Comparison of ENCODE assay signal across 11 mouse cellular contexts in genomic region chr5:123125638-123126406, GRCm38 (mm10). TPM values are rescaled to one million over a fixed set of nuclear protein-coding genes. Genes with fewer than 3 reads are reported as not detected.
DNase-seq lines count a peak whose midpoint lies in the region; ATAC-seq and TF ChIP-seq lines count a peak whose summit lies in the region.
"Had no signal": no experiment of that assay in that cellular context is flagged by ENCODE, and none has a peak within 500 bp of the region (broad histone marks: within the 10 kb centered on the region; RNA-seq: fewer than 3 reads in every experiment).

No protein-coding gene starts in this region.

- TF ChIP-seq CTCF in thymus, adult 2 months (IDR thresholded peaks at IDR 0.05; ENCODE audit: borderline replicate concordance, control insufficient read depth, extremely low read depth, insufficient read depth, low read length, poor library complexity) = no peak

- H3K36me3 ChIP-seq in heart, embryonic 10.5 days = peaks cover 13% of the 10 kb centered on the region
- no peaks in the 10 kb centered on the region for H3K36me3 ChIP-seq in liver, embryonic 11.5 days (ENCODE audit: control insufficient read depth, insufficient read depth, low read length)
- H3K36me3 ChIP-seq in thymus, adult 2 months (ENCODE audit: control insufficient read depth, insufficient read depth, low read length) = no peaks in the 10 kb centered on the region
- peaks cover 55% of the 10 kb centered on the region for H3K36me3 ChIP-seq in hindbrain, embryonic 14.5 days (replicated peaks; ENCODE audit: control insufficient read depth, insufficient read depth)

- no peaks in the 10 kb centered on the region for H3K27me3 ChIP-seq in heart, embryonic 10.5 days (ENCODE audit: insufficient read depth, poor library complexity, severe bottlenecking)
- no peaks in the 10 kb centered on the region for H3K27me3 ChIP-seq in liver, embryonic 11.5 days (replicated peaks; ENCODE audit: control insufficient read depth, insufficient read depth, low read length)
- H3K27me3 ChIP-seq in thymus, adult 2 months (ENCODE audit: control insufficient read depth, insufficient read depth, low read length) = no peaks in the 10 kb centered on the region
- H3K27me3 ChIP-seq in hindbrain, embryonic 14.5 days (ENCODE audit: control insufficient read depth, insufficient read depth, low read length) = no peaks in the 10 kb centered on the region
- H3K27me3 ChIP-seq: limb, embryonic 15.5 days had no signal

- WGBS in heart, embryonic 10.5 days = 75% methylated on average over 18 of the region's 18 CpGs
- WGBS in liver, embryonic 11.5 days = 44% methylated on average over 18 of the region's 18 CpGs
- 18% methylated on average over 18 of the region's 18 CpGs for WGBS in thymus, adult 2 months
- WGBS in hindbrain, embryonic 14.5 days = 85% methylated on average over 18 of the region's 18 CpGs

- H3K9ac ChIP-seq in liver, embryonic 11.5 days (ENCODE audit: low read depth, low read length) = no peak overlapping the region
- no peak overlapping the region for H3K9ac ChIP-seq in hindbrain, embryonic 14.5 days
- H3K9ac ChIP-seq: limb, embryonic 15.5 days had no signal

- H3K4me1 ChIP-seq in heart, embryonic 10.5 days = peaks cover 20% of the 10 kb centered on the region; the same call in 1 of the 2 replicates
- H3K4me1 ChIP-seq in liver, embryonic 11.5 days (replicated peaks; ENCODE audit: control insufficient read depth, insufficient read depth, low read length) = peaks cover 24% of the 10 kb centered on the region
- peaks cover 41% of the 10 kb centered on the region for H3K4me1 ChIP-seq in thymus, adult 2 months (replicated peaks; ENCODE audit: control insufficient read depth, insufficient read depth, low read length)
- H3K4me1 ChIP-seq in hindbrain, embryonic 14.5 days (replicated peaks; ENCODE audit: control insufficient read depth, insufficient read depth, low read length) = no peaks in the 10 kb centered on the region; the same call in 1 of the 2 replicates

- DNase-seq in heart, adult 18-20 months = peak; percentile 43 to 60
- no peak for DNase-seq in heart, embryonic 10.5 days (ENCODE audit: low spot score)
- DNase-seq in liver, embryonic 11.5 days (ENCODE audit: low spot score) = no peak
- DNase-seq in thymus, adult 2 months = peak; percentile 72
- DNase-seq in layer of hippocampus, adult 8-10 months (ENCODE audit: low spot score in 2 of 2) = no peak
- no peak for DNase-seq in ovary, postnatal 10 days (ENCODE audit: low spot score)
- DNase-seq in hindbrain, embryonic 14.5 days (ENCODE audit: low spot score) = no peak

- no peak overlapping the region for H3K4me3 ChIP-seq in heart, embryonic 10.5 days
- no peak overlapping the region for H3K4me3 ChIP-seq in liver, embryonic 11.5 days (ENCODE audit: low read depth, low read length)
- no peak overlapping the region for H3K4me3 ChIP-seq in thymus, adult 2 months (ENCODE audit: control insufficient read depth, insufficient read depth, low read length)
- no peak overlapping the region for H3K4me3 ChIP-seq in hindbrain, embryonic 14.5 days (replicated peaks; ENCODE audit: low read length)
- H3K4me3 ChIP-seq: limb, embryonic 15.5 days had no signal

- peak overlapping the region; percentile 41 for H3K4me2 ChIP-seq in liver, embryonic 11.5 days
- H3K4me2 ChIP-seq in hindbrain, embryonic 14.5 days (replicated peaks) = no peak overlapping the region
- H3K4me2 ChIP-seq: limb, embryonic 15.5 days had no signal

- no peaks in the 10 kb centered on the region for H3K9me3 ChIP-seq in heart, embryonic 10.5 days
- no peaks in the 10 kb centered on the region for H3K9me3 ChIP-seq in liver, embryonic 11.5 days (ENCODE audit: control insufficient read depth, low read length)
- H3K9me3 ChIP-seq in hindbrain, embryonic 14.5 days (ENCODE audit: control insufficient read depth, low read length) = no peaks in the 10 kb centered on the region
- H3K9me3 ChIP-seq: limb, embryonic 15.5 days had no signal

- no peak for TF ChIP-seq POLR2A in thymus, adult 2 months (IDR thresholded peaks at IDR 0.05; ENCODE audit: control insufficient read depth, extremely low read depth, insufficient read depth, low read length, poor library complexity)

- H3K27ac ChIP-seq in heart, embryonic 10.5 days = no peak overlapping the region; the same call in 1 of the 2 replicates
- H3K27ac ChIP-seq in liver, embryonic 11.5 days (ENCODE audit: low read depth, low read length) = no peak overlapping the region
- H3K27ac ChIP-seq in thymus, adult 2 months (ENCODE audit: control insufficient read depth, insufficient read depth, low read length) = peak overlapping the region; percentile 37
- H3K27ac ChIP-seq in hindbrain, embryonic 14.5 days = no peak overlapping the region
- H3K27ac ChIP-seq: limb, embryonic 15.5 days had no signal

- ATAC-seq in common myeloid progenitor, adult 5-6 weeks (replicated peaks; ENCODE audit: low read depth, poor library complexity, severe bottlenecking) = peak; percentile 30; the same call in 1 of the 2 replicates
- 0 out of 2 replicates have a peak, but pooled peaks have one; percentile 29 for ATAC-seq in liver, embryonic 11.5 days (replicated peaks; ENCODE audit: low FRiP score)
- no peak for ATAC-seq in hindbrain, embryonic 14.5 days (ENCODE audit: low FRiP score)

RNA-seq across cellular contexts. Expression of gene Rhof, which starts 6.7 kb away (rescaled TPM):
- total RNA-seq in heart, adult 18-20 months (2021) = 1 to 10 TPM in 1 of 2 experiments, under 1 TPM in 1; 0.55 to 2.6 TPM
- polyA plus RNA-seq in heart, embryonic 10.5 days (2016; fragmentation: Nextera tagmentation; extraction: Ambion mirVana) = 1.5 and 1.7 TPM in 2 replicates
- 3.4 TPM in 2 replicates for total RNA-seq in common myeloid progenitor, adult 5-6 weeks (2017)
- 4.6 and 4.8 TPM in 2 replicates for polyA plus RNA-seq in liver, embryonic 11.5 days (2014; fragmentation: Nextera tagmentation; extraction: Ambion mirVana)
- 45.1 and 51.9 TPM in 2 replicates for polyA plus RNA-seq in thymus, adult 2 months (2012; rRNA removed)
- 10 to 100 TPM; 42.0 to 46.6 (median 45.3) TPM for total RNA-seq in layer of hippocampus, adult 8-10 months (2022)
- 13.0 and 17.5 TPM in 2 replicates for polyA plus RNA-seq in hindbrain, embryonic 14.5 days (2014; fragmentation: Nextera tagmentation; extraction: Ambion mirVana)

RNA-seq across cellular contexts. Expression of gene Setd1b, which starts 16.2 kb away (rescaled TPM):
- total RNA-seq in heart, adult 18-20 months (2021) = 10 to 100 TPM; 11.4 to 15.5 TPM
- polyA plus RNA-seq in heart, embryonic 10.5 days (2016; fragmentation: Nextera tagmentation; extraction: Ambion mirVana) = 5.4 and 9.8 TPM in 2 replicates
- total RNA-seq in common myeloid progenitor, adult 5-6 weeks (2017) = 6.3 and 7.7 TPM in 2 replicates
- polyA plus RNA-seq in liver, embryonic 11.5 days (2014; fragmentation: Nextera tagmentation; extraction: Ambion mirVana) = 7.9 and 9.6 TPM in 2 replicates
- 45.5 and 66.9 TPM in 2 replicates for polyA plus RNA-seq in thymus, adult 2 months (2012; rRNA removed)
- 10 to 100 TPM; 33.1 to 37.9 (median 35.0) TPM for total RNA-seq in layer of hippocampus, adult 8-10 months (2022)
- 12.6 and 12.7 TPM in 2 replicates for polyA plus RNA-seq in hindbrain, embryonic 14.5 days (2014; fragmentation: Nextera tagmentation; extraction: Ambion mirVana)

RNA-seq across cellular contexts. Expression of gene Psmd9, which starts 43.4 kb away (rescaled TPM):
- 10 to 100 TPM; 12.9 to 17.0 TPM for total RNA-seq in heart, adult 18-20 months (2021)
- polyA plus RNA-seq in heart, embryonic 10.5 days (2016; fragmentation: Nextera tagmentation; extraction: Ambion mirVana) = 73.2 and 85.3 TPM in 2 replicates
- total RNA-seq in common myeloid progenitor, adult 5-6 weeks (2017) = 27.1 and 44.4 TPM in 2 replicates
- polyA plus RNA-seq in liver, embryonic 11.5 days (2014; fragmentation: Nextera tagmentation; extraction: Ambion mirVana) = 103 TPM in 2 replicates
- 32.7 and 34.7 TPM in 2 replicates for polyA plus RNA-seq in thymus, adult 2 months (2012; rRNA removed)
- total RNA-seq in layer of hippocampus, adult 8-10 months (2022) = 10 to 100 TPM; 26.2 to 34.3 (median 27.4) TPM
- 59.1 and 66.8 TPM in 2 replicates for polyA plus RNA-seq in hindbrain, embryonic 14.5 days (2014; fragmentation: Nextera tagmentation; extraction: Ambion mirVana)

RNA-seq across cellular contexts. Expression of gene Hpd, which starts 56.7 kb away (rescaled TPM):
- total RNA-seq in heart, adult 18-20 months (2021) = under 1 TPM in 1 of 2 experiments, not detected in 1; 0.51 TPM
- 0.35 TPM in 1 of 2 replicates, not detected in the other for polyA plus RNA-seq in heart, embryonic 10.5 days (2016; fragmentation: Nextera tagmentation; extraction: Ambion mirVana)
- not detected in 2 replicates for total RNA-seq in common myeloid progenitor, adult 5-6 weeks (2017)
- polyA plus RNA-seq in liver, embryonic 11.5 days (2014; fragmentation: Nextera tagmentation; extraction: Ambion mirVana) = 2.5 and 3.5 TPM in 2 replicates
- polyA plus RNA-seq in thymus, adult 2 months (2012; rRNA removed) = 1.5 and 6.0 TPM in 2 replicates
- total RNA-seq in layer of hippocampus, adult 8-10 months (2022) = not detected
- not detected in 2 replicates for polyA plus RNA-seq in hindbrain, embryonic 14.5 days (2014; fragmentation: Nextera tagmentation; extraction: Ambion mirVana)
- total RNA-seq: ES-E14 had no signal
- polyA plus RNA-seq: limb, embryonic 15.5 days; neural tube, embryonic 14.5 days had no signal

RNA-seq across cellular contexts. Expression of gene Tmem120b, which starts 57.6 kb away (rescaled TPM):
- total RNA-seq in heart, adult 18-20 months (2021) = 10 to 100 TPM; 10.1 to 10.3 TPM
- 13.6 and 14.3 TPM in 2 replicates for polyA plus RNA-seq in heart, embryonic 10.5 days (2016; fragmentation: Nextera tagmentation; extraction: Ambion mirVana)
- 4.8 and 4.9 TPM in 2 replicates for total RNA-seq in common myeloid progenitor, adult 5-6 weeks (2017)
- polyA plus RNA-seq in liver, embryonic 11.5 days (2014; fragmentation: Nextera tagmentation; extraction: Ambion mirVana) = 24.3 and 24.8 TPM in 2 replicates
- 43.6 and 45.7 TPM in 2 replicates for polyA plus RNA-seq in thymus, adult 2 months (2012; rRNA removed)
- total RNA-seq in layer of hippocampus, adult 8-10 months (2022) = 10 to 100 TPM; 15.4 to 22.0 (median 18.7) TPM
- polyA plus RNA-seq in hindbrain, embryonic 14.5 days (2014; fragmentation: Nextera tagmentation; extraction: Ambion mirVana) = 13.0 and 14.0 TPM in 2 replicates

Comparison
In these comparisons a context has a peak if more than half of its experiments do, and no peak if none do; other contexts are left out.
1. DNase-seq: peak in heart, adult 18-20 months (2 of 2) and thymus, adult 2 months (single experiment); none in heart, embryonic 10.5 days (single experiment), liver, embryonic 11.5 days (single experiment), layer of hippocampus, adult 8-10 months (0 of 2), ovary, postnatal 10 days (single experiment) and hindbrain, embryonic 14.5 days (single experiment).